Mouse (Mus musculus): ENCODE measurements around the gene Ms4a14.
"Not testable (repeated sequence)": the region's sequence is repeated elsewhere in the genome, so short reads cannot be mapped to it uniquely, and the experiment has no call there.

Gene Ms4a14

DNA sequence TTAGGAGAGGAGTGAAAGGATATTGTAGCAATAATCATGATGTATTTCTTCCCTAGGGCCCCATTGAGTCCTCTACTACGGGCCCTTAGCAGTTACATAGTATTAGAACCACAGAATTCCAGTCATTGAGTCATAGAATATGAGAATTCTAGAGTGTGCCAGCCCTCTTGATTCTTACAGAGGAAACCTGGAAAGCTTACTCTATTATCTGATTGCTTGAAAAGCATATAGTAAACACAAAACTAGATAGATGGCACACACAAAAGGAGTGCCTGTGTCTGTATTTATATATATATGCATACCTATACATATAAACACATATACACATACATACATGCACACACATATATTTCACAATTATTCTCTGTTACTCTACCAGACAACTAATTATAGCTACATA lies at the start of gene Ms4a14:
Gene Ms4a14, minus strand, starts transcription at position 101 of the 400 bp plus-strand sequence.
- no peak for DNase-seq (ENCODE audit: low spot score in 2 of 2)

DNA sequence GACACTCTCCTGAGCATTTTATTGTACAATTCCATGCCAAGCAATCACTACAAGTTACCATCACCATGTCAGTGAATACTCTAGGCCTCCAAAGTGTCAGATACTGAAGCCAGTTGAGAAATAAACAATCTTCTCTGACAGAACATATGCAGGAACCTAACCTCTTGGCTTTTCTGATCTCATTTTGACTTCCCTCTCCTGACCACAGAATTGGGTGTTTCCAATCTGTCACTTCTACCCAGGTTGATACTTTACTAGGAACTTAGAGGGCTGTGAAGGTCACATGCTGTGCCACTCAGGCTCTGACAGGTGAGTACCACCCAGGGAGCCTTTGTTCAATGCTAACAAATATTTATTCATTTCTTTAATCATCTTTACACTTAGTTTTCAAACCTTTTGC lies 47.7 kb upstream of the Ms4a14 start:
- no peak for DNase-seq (ENCODE audit: low spot score in 2 of 2)

DNA sequence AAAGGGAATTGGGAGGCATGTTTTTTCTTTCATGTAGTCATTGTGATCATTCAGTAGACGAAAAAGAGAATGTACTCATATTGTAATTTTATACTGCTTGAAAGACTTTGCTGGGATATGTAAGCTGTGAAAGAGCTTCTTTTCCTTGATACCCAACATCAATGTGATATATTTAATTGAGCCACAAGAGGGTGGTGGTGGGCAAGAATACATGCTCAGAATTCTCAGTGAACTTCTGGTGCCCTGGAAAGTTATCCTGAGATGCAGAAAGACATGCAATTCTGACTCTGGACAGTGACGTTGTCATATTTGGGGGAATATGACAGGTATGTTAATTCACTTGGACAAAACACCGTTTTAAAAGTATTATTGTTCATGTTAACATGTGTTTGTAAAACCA lies 45.9 kb upstream of the Ms4a14 start:
- no peak for DNase-seq (ENCODE audit: low spot score in 2 of 2)

DNA sequence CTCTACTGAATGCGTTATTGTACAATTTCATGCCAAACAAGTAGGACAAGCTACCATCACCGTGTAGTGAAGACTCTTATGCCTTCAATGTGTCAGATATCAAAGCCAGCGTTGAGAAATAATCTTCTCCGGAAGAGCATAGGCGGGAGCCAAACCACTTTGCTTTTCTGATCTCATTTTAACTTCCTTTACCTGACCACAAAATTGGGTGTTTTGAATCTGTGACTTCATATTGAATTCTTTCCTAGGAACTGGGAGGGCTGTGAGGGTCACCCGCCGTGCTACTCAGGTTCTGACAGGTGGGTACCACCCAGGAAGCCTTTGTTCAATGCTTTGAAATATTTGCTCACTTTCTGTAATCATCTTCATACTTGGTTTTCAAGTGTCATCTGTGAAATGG lies 41.5 kb upstream of the Ms4a14 start:
- DNase-seq (ENCODE audit: low spot score in 2 of 2), result no peak

DNA sequence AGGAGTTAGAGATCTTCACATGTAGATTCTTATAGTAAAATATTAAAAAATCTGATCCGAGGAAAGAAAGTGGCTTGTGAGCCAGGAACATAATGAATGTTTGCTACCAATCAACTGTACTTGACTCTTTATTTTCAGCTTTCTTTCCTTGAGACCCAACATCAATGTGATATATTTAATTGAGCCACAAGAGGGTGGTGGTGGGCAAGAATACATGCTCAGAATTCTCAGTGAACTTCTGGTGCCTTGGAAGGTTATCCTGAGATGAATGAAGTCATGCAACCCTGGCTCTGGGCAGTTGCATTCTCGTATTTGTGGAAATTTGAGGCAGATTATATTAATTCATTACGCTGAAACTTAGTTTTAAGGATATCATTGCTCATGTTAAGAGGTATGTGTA lies 37.6 kb upstream of the Ms4a14 start:
- no peak for DNase-seq (ENCODE audit: low spot score in 2 of 2)

- no peak for DNase-seq (ENCODE audit: low spot score in 2 of 2)
Observed at GRCm38 (mm10) chr19:11349698-11350481, 35.6 kb upstream of the Ms4a14 start.

DNA sequence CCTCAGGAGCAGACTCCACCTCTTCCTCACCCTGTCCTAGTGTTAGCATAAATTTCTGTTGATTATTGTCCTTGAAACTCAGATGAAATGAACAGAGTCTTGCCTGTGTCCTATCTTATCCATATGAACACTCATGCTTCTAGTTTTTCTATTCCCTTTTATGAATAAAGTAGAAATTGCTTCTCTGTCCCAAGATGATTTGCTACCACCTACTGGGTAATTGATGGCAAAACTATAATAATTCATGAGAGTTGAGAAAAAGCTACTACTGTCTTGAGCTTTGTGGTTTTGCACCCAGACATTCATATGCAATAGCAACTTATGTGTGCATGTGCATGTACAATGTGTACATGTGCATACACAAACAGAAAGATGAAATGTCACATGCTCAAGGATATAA lies 29.7 kb upstream of the Ms4a14 start:
- no peak for DNase-seq (ENCODE audit: low spot score in 2 of 2)

DNA sequence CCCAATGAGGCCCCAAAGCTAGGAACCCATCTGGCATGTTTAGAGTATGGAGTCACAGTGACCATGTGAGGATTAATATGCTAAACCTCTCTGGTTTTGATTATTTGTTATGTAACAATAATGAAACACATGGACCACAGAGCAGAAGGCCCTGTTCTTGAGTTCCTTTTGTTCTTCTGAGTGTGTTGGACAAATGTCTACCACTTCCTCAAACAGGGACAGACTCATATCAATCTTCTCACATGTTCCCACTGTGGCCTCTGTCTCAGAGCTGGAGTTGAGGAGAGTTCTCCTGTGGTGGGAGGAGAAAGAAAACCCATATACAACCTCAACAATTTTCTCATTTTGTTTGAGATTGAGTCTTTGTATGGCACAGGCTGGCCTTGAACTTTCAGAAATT lies 28.9 kb upstream of the Ms4a14 start:
- DNase-seq (ENCODE audit: low spot score in 2 of 2), result no peak

- no peak for DNase-seq (ENCODE audit: low spot score in 2 of 2)
Observed at GRCm38 (mm10) chr19:11335932-11336331, 21.7 kb upstream of the Ms4a14 start, which contains the start of gene Ms4a7. Gene Ms4a7, minus strand, starts transcription at chr19:11336146.

DNA sequence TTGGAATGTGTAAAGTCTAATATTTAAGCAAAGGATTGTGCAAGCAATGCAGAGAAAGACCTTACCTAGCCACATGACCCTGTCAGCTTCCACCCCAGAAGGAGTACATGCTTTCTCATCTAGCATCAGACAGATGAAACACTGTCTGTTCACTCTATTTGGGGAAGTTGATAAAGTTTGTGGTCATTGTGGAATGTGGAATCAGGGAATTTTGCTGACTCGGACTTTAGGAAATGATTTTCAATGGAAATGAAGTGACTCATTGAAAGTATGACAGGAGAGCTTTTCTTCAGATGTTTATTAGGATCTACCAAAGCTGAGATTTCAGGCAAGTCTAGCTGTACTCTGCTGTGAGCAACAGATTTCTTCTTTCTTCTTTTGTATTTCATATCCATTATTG lies 6.9 kb upstream of the Ms4a14 start:
- DNase-seq (ENCODE audit: low spot score in 2 of 2), result no peak

DNA sequence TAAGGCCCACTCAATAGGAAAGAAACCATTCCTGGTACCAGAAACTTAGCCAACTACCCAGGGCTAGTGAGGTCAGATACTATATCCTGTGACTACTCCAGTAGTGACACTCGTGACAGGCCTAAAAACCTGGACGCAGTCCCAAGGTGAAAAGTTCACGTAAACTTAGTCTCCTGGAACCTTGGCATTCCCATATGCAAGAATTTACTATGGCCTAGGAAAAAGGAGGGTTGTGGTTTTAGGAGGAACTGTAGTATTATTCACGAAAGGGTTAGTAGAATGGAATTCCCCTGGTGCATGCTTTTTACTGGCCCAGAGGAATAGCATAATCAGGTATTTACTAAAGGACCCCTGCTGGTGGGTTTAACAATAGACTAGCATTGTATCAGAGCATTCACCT lies 2.5 kb upstream of the Ms4a14 start:
- DNase-seq (ENCODE audit: low spot score in 2 of 2), result no peak

DNA sequence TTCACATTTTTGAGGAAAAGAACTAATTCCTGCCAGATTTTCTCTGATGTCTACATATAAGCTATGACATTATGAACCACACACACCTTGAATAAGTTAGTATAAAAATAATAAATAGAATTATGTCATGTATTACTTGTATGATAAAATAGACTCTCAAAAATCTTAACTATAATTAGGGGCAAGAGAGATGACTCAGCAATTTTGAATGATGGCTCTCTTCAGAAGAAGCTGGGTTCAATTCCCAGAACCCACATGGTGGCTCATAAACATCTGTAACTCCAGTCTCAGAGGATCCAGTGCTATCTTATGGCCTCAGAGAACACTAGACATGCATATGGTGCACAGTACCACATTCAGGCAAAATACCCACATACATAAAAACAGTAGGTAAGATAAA lies 5.4 kb downstream of the Ms4a14 start:
- DNase-seq (ENCODE audit: low spot score in 2 of 2), result no peak

DNA sequence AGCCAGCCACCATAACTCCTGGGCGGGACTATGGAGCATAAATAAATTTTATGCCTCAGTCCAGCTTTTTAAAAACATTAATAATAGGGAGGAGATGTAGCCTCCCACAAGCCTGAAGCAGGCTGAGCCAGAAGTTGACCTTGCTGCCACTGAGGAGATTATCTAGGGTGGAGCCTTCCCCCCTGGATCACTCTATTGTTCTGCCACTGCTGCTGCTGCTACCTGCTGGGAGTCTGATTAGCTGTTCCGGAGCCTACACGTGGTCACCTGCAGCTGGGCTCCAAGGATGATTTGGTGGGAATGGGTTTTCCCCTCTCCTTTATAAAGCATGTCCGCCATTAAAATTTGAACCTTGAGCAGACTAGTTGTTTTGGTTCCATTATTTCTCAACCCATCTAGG lies 14.7 kb downstream of the Ms4a14 start:
- not testable (repeated sequence) for DNase-seq (ENCODE audit: low spot score in 2 of 2)

DNA sequence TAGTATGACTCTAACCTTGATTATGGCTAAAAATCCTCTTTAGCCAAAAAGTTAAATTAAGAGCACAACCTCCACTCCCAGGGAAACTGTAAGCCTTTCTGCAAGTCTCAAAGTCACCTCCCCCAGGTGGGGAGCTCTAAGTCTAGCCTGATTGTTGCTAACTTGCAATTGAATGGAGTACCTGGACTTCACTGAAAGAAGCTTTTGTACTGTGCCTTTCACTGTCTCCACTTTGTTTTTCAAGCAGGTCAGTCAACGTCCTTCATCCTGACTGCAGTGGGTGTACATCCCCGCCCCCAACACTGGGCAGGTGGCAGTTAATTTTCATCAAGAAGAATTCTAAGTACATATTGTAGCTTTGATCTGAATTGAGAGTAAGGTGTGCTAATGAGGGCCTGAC lies 15.3 kb downstream of the Ms4a14 start:
- DNase-seq (ENCODE audit: low spot score in 2 of 2), result no peak

- not testable (repeated sequence) for DNase-seq (ENCODE audit: low spot score in 2 of 2)
Observed at GRCm38 (mm10) chr19:11293616-11294015, 20.6 kb downstream of the Ms4a14 start.

GRCm38 (mm10) chr19:11292990-11293389 lies 21.3 kb downstream of the Ms4a14 start:
- DNase-seq (ENCODE audit: low spot score in 2 of 2), result no peak

DNA sequence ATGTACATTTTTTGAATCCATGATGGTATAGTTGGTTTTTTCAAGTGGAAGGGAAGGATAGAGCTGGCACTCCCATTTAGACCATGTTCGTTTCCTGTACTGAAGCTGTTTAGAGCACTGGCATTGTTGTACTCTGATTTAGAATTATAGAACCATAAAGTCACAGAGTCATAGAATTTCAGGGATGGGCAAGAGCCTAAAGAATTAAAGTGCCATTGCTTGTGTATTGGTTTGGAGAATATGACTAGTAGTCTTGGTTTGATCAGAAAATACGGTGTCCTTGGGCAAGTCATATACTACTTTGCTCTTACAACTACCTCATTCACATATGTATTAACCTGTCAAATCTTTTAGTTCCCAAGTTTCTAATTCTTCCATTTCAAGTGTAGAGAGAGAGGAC lies 30.5 kb downstream of the Ms4a14 start, which contains the start of gene Ms4a5:
Gene Ms4a5, minus strand, starts transcription at position 101 of the 400 bp plus-strand sequence.
- DNase-seq (ENCODE audit: low spot score in 2 of 2), result no peak

DNA sequence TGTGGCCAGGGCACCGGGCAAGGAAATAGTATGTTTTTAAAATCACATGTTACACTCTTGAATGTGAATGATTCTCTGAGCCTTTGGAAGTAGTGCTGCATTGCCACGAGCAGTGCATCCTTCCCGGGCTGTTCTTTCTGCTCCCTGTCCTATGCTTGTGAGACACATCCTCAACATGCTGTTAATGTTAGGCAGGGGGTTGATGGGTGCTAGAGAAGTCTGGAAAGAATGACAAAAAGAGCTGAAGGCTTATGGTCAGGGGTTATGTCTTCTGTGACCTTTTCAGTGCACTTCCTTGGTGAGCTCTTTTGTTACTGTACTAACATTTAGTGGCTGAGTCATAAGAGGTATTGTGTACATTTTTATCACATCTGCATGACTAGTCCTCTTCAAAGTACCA lies 34.0 kb downstream of the Ms4a14 start:
- no peak for DNase-seq (ENCODE audit: low spot score in 2 of 2)

GRCm38 (mm10) chr19:11276431-11276830 lies 37.8 kb downstream of the Ms4a14 start:
- DNase-seq (ENCODE audit: low spot score in 2 of 2), result no peak

- no peak for DNase-seq (ENCODE audit: low spot score in 2 of 2)
Observed at GRCm38 (mm10) chr19:11266956-11267355, 47.3 kb downstream of the Ms4a14 start.

GRCm38 (mm10) chr19:11266052-11266845 lies 48.0 kb downstream of the Ms4a14 start, which contains the start of gene Ms4a1:
Gene Ms4a1, minus strand, starts transcription at chr19:11266241.
- DNase-seq (ENCODE audit: low spot score in 2 of 2), result no peak

DNA sequence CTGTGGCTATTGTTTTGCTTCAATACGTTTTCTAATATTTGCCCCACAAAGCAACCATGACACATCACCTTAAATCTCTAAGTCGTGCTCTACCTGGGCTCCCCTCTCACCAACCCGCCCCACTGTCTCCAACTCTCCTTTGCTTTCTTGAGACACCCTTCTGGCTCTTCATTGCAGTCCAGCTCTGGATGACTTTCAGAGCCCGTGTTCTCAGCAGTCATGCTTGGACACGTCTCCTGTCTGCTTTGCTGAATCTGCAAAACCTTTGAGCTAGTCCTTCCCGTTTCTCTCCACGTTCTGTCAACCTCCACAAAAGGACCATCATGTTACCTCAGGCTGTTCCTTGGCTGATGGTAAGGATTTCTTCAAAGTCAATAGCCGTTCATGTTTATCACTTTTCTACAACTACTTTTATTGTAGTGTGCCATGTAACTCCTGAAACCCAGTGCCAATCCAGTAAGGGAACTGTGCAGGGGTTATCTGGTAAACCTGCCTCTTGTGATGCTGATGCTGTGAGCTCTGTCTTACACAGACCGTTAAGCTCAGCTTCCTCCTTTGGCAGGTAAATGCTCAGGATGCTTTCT lies 49.6 kb downstream of the Ms4a14 start:
- DNase-seq (ENCODE audit: low spot score in 2 of 2), result no peak

GRCm38 (mm10) chr19:11263549-11263948 lies 50.7 kb downstream of the Ms4a14 start:
- DNase-seq (ENCODE audit: low spot score in 2 of 2), result no peak

All from urinary bladder, postnatal 36 days (tissue).